Comparison of ENCODE assay signal across 8 mouse cellular contexts in genomic region chr1:193698603-193699266, GRCm38 (mm10).
DNase-seq lines count a peak whose midpoint lies in the region; ATAC-seq and TF ChIP-seq lines count a peak whose summit lies in the region.

No protein-coding gene starts in this region.

- POLR2A ChIA-PET in Patski (lab: Charles Lee): interaction anchor here (0.6 kb wide), 1 partner anchor 51 kb away, joined by 3 read pairs; no protein-coding TSS in a partner anchor

- H3K4me1 ChIP-seq in cerebellum, adult 2 months (ENCODE audit: control insufficient read depth, insufficient read depth, low read length): peaks cover 12% of the 10 kb centered on the region; the same call in 1 of the 2 replicates
- H3K4me1 ChIP-seq in forebrain, postnatal 0 days (ENCODE audit: insufficient read depth): peaks cover 6% of the 10 kb centered on the region
- peaks cover 15% of the 10 kb centered on the region for H3K4me1 ChIP-seq in hindbrain, embryonic 15.5 days (replicated peaks)

- DNase-seq in Patski (ENCODE audit: low read depth, low spot score): no peak
- peak; percentile 78 to 86 for DNase-seq in cerebellum, adult 2 months
- DNase-seq in forebrain, postnatal 0 days: peak; percentile 91
- DNase-seq in layer of hippocampus, postnatal 14 days (ENCODE audit: low spot score in 2 of 2): peak; percentile 76 to 80
- DNase-seq in lung, postnatal 25 days (ENCODE audit: low spot score): peak; percentile 43
- DNase-seq in right cerebral cortex, adult 18-20 months: peak; percentile 84
- DNase-seq in urinary bladder, postnatal 4 days (ENCODE audit: low spot score in 2 of 2): peak; percentile 62 to 76

- H3K9me3 ChIP-seq in forebrain, postnatal 0 days (ENCODE audit: low read length): no peaks in the 10 kb centered on the region
- H3K9me3 ChIP-seq in hindbrain, embryonic 15.5 days: no peaks in the 10 kb centered on the region

- H3K36me3 ChIP-seq in forebrain, postnatal 0 days (ENCODE audit: insufficient read depth): no peaks in the 10 kb centered on the region
- H3K36me3 ChIP-seq in hindbrain, embryonic 15.5 days: no peaks in the 10 kb centered on the region

- no peak for TF ChIP-seq POLR2A in cerebellum, adult 2 months (IDR thresholded peaks at IDR 0.05; ENCODE audit: borderline replicate concordance, insufficient read depth, low read length)

- no peak overlapping the region for H3K4me3 ChIP-seq in cerebellum, adult 2 months (replicated peaks; ENCODE audit: insufficient read depth, low read depth, low read length)
- H3K4me3 ChIP-seq in forebrain, postnatal 0 days (ENCODE audit: low read depth, low read length): no peak overlapping the region
- no peak overlapping the region for H3K4me3 ChIP-seq in hindbrain, embryonic 15.5 days

- peak; percentile 76 for ATAC-seq in Patski
- peak; percentile 73 for ATAC-seq in forebrain, postnatal 0 days
- peak; percentile 65; the same call in 1 of the 2 replicates for ATAC-seq in hindbrain, embryonic 15.5 days (ENCODE audit: low FRiP score, low read depth)

- H3K27ac ChIP-seq in cerebellum, adult 2 months (ENCODE audit: insufficient read depth, low read length): no peak overlapping the region
- no peak overlapping the region for H3K27ac ChIP-seq in forebrain, postnatal 0 days (ENCODE audit: low read depth, low read length)
- H3K27ac ChIP-seq in hindbrain, embryonic 15.5 days (replicated peaks): no peak overlapping the region

- peaks cover 20% of the 10 kb centered on the region for H3K27me3 ChIP-seq in Patski
- H3K27me3 ChIP-seq in cerebellum, adult 2 months (ENCODE audit: control insufficient read depth, insufficient read depth, low read length): no peaks in the 10 kb centered on the region
- no peaks in the 10 kb centered on the region for H3K27me3 ChIP-seq in forebrain, postnatal 0 days (ENCODE audit: insufficient read depth, low read length)
- no peaks in the 10 kb centered on the region for H3K27me3 ChIP-seq in hindbrain, embryonic 15.5 days

- peak; percentile 97 for TF ChIP-seq CTCF in Patski (IDR thresholded peaks at IDR 0.05)
- peak; percentile 97 for TF ChIP-seq CTCF in cerebellum, adult 2 months (IDR thresholded peaks at IDR 0.05; ENCODE audit: borderline replicate concordance, insufficient read depth, low read depth, low read length)
- TF ChIP-seq CTCF in forebrain, postnatal 0 days (IDR thresholded peaks at IDR 0.05; ENCODE audit: low read depth): peak; percentile 97

- in situ Hi-C loops in Patski (cut with MboI; ENCODE audit: low pct_unique_long_range_greater_than_20kb): loop anchor here (5.0 to 10.0 kb wide), 2 partner anchors 194 to 524 kb away; no protein-coding TSS in a partner anchor

- CTCF ChIA-PET in Patski (lab: Charles Lee): interaction anchor here (0.8 to 4.8 kb wide), 7 partner anchors 9 to 535 kb away, joined by 3 to 25 read pairs (median 4); no protein-coding TSS in a partner anchor

- WGBS in cerebellum, adult 2 months: 15% methylated on average over 7 of the region's 7 CpGs
- WGBS in forebrain, postnatal 0 days: 7% methylated on average over 7 of the region's 7 CpGs
- WGBS in hindbrain, embryonic 15.5 days: 9% methylated on average over 7 of the region's 7 CpGs

- no peak overlapping the region for H3K4me2 ChIP-seq in forebrain, postnatal 0 days (ENCODE audit: low read depth)
- no peak overlapping the region for H3K4me2 ChIP-seq in hindbrain, embryonic 15.5 days

- H3K9ac ChIP-seq in forebrain, postnatal 0 days: no peak overlapping the region
- H3K9ac ChIP-seq in hindbrain, embryonic 15.5 days: no peak overlapping the region
